Mouse (Mus musculus) neural tube, embryonic 10.5 days (tissue): ENCODE results near the gene Ptp4a2.
"Not testable (repeated sequence)": the region's sequence is repeated elsewhere in the genome, so short reads cannot be mapped to it uniquely, and the experiment has no call there.

Experiments
- DNase-seq: peaks from one replicate; pipeline ENCODE4 v3.0.0-alpha.2; 2017; ENCODE audit warnings: low spot score; ENCODE audit errors: extremely low spot score

Gene Ptp4a2

DNA sequence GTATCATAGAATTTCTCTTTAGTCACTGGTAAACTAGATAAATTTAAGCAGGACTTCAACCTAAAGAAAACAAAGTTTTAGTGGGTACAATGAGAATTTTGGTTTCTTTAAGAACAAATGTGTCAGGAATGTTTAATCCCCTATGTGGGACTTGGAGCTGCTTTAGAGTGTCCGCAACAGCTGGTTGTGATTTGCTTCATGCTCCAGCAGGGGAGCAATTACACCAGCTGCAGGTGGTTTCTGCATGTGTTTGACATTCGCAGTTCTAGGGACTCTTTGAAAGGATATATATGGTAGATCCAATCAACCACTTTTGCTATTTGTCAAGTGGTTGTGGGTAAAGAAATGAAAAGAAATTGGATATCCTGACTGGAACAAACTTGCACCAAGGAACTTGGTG, 39.5 kb downstream of the Ptp4a2 start:
- DNase-seq = no peak

DNA sequence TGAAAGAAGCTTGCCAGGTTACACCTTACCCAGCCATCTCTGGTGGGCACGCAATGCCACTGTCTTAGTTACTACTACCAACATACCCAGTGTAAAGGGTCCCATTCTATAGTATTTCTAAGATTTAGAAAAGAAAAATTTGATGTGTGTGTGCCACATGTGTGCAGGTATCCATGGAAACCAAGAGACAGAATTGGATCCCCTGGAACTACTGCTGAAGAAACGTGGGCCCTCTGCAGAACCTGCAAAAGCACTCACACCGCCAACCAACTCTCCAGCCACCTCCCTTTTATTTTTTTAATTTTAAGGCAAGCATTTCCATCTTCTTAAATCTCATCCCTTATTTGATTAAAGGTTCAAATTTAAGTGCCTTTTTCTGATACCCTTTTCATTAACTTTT, 40.8 kb downstream of the Ptp4a2 start:
- DNase-seq = no peak

DNA sequence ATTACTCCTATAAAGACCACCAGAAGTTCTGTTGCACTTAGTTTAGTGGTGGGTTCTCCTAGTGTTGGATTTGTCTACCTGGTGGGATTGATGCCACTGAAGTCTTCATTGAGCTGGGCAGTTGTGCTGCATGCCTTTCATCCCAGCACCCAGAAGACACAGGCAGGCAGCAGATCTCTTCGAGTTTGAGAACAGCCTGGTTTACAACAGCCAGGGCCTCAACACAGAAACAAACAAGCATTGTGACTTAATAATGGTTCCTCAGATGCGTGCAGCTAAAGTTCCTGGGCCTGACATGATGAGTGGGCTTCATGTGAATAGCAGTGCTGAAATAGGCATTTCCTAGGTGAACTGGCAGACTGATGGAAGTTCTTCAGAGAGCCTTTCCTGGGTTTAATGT, 42.0 kb downstream of the Ptp4a2 start:
- no peak for DNase-seq

DNA sequence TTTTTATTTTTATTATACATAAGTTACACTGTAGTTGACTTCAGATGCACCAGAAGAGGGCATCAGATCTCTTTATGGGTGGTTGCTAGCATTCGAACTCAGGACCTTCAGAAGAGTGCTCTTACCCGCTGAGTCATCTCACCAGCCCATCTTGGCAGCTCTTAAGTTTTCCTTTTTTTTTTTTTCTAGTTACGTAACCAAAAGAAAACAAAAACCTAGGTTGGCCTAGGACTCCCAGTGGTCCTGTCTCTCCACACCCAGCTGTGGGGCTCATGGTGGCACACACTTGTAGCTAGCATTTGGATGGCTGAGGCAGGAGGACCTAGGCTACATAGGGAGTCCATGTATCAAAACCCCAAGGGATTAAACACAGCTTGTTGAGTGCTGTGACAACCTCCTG, 43.0 kb downstream of the Ptp4a2 start:
- no peak for DNase-seq

DNA sequence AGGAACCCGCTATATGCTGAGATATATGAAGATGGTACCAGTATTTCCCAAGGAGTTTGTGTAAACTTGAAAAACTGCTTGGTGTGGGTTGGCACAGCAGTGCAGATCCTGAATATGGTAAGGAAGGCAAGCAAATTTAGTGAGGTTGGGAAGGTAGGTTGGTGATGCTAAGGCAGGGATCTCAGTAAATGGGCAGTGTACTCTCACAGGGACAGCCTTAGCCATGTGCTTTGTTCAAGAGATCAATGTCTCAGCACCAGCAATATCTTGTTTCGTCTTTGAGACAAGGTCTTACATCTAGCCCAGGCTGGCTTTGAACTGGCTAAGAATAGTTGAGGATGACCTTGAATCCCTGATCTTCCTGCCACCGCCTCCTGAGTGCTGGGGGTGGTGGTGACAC, 43.6 kb downstream of the Ptp4a2 start:
- DNase-seq = no peak

DNA sequence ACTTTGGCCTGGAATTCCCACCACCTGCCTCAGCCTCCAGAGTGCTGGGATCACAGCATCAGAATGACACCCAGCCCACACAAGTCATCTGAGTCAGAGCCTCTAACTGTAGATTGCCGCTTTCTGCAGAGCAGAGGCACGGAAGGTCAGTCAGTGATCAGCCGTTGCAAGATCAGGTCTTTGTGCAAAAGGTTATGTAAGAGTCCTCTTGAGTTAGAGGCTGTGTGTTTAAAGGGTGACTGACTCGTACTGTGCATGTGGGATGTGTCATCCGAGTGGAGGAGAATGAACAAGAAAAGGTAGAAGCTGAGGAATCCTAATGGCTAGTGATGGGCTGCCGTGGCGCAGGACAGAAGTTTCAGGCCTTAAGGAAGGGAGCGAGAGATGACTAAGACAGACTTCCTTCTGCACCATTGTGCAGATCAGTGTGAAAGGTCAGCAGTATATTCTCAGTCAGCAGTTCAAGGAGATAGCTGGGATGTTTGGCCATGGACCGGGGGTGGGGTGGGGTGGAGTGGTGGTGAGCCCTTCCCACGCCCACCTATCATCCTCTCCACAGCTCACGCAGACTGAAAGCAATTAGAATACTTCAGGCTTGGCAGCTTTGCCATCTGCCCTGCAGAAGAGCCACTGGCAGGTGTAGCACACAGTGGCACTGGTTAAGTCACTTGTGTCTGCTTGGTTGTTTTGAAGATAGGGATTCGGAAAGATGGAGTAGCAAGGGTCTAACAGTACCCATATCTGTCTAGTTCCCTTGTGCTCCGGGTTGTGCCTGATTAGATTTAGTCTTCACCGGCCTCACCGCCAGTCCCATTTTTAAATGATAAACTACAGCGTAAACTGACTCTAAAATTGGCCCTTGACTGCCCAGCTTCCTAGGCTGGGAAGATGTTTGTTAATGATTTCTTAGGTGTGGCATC, 44.3 kb downstream of the Ptp4a2 start:
- no peak for DNase-seq

DNA sequence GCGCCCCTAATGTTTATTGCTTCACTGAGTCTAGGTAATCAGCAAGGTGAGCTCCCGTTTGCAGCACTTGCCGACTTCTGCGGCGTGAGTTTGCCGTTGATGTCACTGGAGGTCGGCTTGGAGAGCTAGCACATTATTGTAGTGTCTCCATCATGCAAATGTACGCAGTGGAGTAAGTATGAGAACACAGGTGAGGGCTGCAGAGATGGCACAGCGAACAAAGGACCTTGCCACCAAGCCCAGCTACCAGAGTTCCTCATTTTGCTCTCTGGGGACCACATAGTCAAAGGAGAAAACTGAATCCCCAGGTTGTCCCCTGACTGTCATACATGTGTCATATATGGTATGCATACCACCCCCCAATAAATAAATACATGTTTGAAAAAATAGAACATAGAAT, 49.4 kb downstream of the Ptp4a2 start:
- DNase-seq = no peak

DNA sequence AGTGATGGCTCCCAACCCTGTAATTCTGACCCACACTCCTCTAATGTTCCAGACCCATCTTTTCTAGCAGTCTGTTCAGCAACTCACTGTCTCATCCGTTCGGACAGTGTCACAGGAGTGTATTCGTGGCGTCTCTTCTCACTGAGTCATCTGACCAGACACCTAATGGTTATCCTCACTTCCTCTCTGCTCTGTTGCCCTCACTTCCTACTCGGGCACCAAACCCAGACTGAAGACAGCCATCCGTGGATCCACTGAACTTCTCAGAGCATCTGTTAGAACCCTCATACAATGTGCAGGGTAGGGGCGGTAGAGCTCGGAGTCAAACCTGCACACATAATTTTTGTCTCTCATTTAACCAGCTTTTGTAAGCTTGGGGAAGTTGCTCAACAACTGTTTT, 50.4 kb downstream of the Ptp4a2 start:
- no peak for DNase-seq

DNA sequence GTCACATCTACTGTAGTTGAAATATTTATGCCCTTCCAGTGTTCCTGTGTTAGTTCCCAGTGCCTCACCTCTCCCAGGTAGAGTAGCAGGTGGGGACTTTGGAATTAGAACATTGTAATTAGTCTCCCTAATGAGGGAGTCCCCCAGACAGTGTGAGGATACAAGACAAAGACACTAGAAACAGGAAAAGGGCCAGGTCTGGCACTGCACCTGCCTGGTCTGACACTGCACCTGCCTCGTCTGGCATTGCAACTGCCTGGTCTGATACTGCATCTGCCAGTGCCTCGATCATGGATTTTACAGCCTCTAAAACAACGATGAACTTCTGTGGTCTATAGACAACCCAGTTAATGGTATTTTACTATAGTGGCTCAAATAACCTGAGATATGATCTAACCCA, 51.3 kb downstream of the Ptp4a2 start:
- no peak for DNase-seq

DNA sequence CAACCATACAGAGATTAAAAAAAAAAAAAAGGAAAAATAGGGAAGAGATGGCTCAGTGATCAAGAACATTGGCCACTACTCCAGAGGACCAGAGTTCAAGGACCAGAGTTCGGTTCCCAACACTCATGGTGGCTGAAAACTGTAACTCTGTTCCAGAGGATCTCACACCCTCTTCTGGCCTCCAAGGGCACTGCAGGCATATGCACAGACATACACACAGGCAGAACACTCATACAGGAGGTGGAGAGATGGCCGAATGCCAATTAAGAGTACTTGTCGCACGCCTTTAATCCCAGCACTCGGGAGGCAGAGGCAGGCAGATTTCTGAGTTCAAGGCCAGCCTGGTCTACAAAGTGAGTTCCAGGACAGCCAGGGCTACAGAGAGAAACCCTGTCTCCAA, 55.2 kb downstream of the Ptp4a2 start:
- DNase-seq = not testable (repeated sequence)

DNA sequence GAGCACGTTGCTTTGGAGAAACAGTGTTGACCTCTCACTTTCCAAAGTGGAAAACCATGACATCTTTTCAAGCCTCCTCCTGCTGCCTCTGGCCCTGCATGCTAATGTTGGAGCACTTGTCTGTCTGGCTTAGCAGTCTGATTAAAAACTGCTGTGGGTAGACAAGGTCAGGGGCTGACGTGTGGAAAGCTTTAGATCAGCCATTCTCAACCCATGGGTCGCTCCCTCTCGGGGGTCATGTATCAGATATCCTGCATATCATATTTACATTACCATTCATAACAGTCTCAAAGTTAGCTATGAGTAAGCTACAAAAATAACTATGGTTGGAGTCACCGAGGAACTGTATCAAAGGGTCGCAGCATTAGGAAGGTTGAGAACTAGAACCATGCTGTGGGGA, 57.2 kb downstream of the Ptp4a2 start:
- DNase-seq = no peak

DNA sequence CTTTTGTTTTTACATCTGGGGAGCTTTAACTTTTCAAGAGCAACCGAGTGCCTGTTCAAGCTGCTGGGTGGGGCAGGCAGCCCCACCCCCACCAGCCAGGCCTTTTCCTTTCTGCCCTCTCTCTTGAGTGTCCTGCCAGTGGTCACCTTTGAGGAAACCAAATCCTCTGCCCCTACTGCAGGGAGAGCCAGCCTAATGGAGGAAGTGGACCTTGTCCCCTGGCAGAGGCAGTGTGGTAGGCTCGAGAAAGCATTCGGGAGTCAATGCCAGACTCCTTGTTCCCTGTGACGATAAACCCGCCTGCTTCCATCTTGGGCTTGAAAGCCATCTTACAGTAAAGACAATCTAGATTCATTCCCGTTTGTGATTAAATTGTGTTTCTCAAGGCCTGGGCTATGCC, 59.5 kb downstream of the Ptp4a2 start:
- DNase-seq = no peak

DNA sequence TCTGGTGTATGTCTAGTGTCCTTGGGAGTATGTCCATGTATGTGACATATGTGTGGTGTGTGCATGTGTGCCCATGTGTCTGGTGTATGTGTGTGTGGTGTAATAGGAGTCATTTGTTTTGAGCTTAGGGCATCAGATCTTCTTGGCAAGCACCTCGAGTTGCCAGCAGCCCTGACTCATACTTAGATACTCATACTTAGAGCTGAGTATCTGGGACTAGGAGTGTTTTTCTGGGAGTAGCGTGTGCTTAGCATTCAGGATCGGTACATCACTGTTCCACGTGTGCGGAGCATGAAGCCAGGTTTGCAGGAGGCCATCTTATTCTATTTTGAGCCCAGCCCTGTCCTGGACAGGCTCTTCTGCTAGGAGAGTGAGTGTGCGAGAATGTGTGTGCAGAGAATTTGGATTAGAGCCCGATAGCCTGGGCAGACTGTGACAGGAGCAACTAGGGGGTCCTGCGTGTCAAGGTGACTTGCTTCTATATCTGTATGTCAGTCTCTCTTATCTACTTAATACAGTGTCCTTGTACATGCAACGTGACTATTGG, 61.4 kb downstream of the Ptp4a2 start:
- DNase-seq = no peak

DNA sequence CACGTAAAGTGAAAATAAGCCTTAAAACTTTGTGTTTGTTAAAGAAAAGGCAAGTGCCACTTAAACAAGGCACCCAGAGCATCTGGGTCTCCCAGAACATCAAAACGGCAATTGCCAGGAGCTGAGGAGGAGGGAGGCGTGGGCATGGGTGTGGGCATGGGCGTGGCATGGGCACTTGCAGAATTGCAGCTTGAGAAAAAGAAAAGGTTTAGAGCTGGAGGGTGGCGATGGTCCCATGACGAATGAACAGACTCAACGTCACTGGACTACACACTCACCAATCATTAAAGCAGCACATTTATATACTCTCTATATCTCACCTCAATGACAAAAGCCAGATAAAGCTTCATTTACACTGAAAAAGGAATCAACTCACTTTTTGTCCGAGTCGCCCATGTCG, 63.8 kb downstream of the Ptp4a2 start:
- no peak for DNase-seq

DNA sequence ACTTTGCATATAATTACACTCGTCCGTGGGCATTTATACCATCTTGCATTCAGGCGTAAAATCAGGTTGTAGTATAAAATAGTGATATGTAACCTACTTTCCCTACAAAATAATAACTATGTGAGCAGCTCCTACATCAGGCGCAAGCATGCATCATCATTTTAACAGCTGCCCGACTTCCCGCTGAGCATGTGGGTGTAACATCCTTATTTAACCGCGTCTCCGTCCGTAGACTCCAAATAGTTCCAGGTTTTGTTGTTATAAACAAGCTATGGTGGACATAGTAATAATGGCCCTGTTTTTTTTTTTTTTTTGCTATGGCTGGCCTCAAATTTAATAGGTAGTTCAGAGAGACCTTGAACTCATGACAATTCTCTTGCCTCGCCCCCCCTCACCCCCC, 64.4 kb downstream of the Ptp4a2 start:
- no peak for DNase-seq

DNA sequence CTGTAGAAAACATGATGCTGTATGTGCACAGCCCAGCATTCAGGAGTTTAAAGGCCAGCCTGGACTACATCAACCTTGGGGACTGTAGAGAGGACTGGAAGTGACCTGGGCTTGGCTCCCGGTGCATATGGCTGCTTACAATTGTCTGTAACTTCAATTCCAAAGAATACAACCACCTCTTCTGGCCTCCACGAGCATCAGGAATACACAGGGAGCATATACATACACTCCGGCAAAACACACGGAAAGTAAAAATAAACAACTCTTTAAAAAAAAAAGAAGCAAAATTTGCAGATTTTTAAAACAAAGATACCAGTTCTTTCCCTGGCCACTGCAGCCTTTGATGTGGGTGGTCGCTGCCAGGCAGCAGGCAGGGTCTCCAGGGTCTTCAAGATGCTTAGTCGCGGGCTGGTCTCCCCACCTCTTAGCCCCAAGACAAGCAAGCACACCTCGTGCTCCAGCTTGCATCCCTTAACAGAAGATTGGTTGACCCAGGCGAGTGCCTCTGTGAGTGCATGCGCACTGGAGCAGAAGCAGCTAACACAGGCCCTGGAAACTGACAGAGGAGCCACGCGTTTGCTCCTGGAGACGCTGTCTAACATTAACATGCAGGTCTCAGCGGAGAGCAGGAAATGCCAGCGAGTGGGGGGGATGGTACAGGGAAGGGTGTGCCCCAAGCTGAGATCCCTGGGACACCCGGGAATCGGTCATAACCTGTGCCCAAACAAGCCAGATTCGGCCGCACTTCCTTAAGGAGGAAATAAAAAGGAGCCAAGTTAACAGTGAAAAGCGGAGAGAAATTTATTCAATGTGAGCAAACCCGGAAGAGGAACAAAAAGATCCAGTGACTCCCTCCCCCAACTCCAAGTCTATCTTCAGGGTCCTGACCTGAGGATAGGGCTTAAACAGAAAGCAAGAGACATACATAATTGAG, 66.1 kb downstream of the Ptp4a2 start:
- peak; percentile 70 for DNase-seq

DNA sequence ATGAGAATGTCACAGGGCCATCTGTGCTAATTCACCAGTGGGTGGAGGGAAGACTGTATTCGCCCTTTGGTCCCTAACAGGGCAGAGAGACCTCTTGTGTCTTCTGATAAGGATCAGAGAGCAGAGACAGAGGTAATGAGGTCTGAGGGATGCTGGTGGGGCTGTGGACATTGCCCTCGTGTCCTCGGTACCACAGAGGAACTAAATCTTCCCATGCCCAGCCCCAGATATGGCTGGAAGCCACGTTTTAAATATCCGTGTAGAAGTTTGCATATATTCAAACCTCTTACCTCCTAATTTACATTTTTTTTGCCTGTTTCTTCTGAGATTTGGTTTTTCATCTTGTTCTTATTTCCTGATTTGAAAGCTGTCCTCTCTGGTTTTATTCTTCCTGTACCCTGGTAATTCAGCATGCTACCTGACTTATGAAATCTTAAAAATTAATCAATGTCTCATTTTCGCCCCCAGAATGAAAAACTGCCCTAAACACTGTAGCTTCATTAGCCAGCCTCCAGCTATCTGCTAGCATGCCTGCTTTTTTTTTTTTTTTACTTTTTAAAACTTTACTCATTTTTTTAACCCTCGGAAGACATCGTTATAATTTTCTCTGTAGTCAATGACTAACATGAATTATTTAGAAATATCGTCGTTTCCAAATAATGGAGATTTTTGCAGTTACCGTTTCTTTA, 67.1 kb downstream of the Ptp4a2 start:
- DNase-seq = no peak

DNA sequence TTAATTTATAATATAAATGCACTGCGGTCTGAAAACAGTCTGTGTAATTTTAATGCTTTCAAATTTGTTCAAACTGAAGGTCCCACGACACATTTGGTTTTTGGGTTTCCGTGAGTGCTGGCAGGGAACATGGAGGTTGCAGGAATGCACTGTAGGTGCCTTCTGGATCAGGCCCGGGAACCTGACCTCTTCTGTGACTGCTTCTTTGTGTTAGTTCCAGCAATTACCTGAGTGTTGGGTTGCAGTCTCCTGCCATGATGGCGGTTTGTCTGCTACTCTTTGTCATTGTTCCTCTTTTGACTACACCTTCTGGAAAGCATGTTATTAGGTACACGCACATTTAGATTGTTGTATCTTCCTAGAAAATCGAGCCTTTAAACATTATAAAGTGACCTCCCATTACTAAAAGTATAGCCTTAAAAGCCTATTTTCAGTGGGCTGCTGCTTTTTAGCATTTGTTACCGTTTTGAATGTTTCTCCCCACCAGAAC, 67.7 kb downstream of the Ptp4a2 start:
- DNase-seq = no peak

DNA sequence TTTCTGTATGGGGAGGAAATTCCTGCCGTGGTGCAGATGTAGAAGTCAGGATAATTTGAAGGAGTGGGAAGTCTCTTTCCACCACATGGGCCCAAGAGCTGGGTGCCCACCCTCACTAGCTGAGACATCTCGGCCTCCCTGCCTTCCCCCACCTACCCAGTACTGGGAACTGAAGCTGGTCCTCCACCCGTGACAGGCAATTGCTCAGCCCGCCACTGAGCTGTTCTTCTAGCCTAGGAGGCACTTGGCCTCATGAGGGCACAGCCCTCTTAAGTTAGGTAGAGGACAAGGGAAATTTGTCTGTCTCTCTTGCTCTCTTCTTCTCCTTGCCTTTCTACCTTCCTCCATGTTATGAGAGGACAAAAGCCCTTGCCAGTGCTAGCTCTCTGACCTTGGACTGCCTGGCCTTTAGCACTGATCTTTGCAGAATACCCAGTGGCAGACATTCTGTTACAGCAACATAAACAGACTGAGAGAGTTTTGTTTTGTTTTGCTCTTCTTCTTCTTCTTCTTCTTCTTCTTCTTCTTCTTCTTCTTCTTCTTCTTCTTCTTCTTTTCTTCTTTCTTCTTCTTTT, 68.3 kb downstream of the Ptp4a2 start:
- DNase-seq = no peak

DNA sequence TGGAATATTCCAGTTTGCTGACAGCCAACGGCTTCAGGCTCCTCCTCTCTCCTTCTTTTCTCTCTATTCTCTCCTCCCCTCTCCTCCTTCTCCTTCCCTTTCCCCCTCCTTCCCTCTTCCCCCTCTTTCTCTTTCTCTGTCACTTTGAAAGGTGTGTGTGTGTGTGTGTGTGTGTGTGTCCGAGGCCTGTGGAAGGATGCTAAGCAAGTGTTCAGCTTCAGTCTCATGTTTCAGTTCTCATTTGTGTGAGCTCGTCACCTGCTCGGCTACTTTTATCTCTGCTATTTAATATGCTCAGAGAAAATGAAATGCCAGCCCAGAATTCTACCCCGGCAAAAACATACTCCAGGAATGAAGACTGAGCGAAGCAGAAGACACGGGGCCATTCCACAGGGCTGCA, 69.6 kb downstream of the Ptp4a2 start:
- DNase-seq = no peak

DNA sequence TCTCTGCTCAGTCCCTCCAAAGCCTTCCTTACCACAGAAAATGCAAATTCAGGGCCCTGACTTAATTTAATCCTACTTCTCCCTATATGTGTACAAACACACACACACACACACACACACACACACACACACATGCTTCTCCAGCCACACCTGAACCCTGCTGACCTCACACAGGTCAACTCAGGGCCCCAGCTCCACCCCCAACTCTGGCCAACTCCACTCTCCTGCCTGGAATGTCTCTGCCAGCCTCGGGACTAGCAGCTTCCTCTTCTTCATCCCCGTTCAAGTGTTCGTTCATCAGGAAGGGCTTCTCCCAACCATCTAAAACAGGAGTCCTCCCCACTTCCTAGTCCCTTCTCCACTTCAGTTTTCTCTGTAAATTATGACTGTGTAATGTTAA, 70.6 kb downstream of the Ptp4a2 start:
- DNase-seq = no peak
